Mouse (Mus musculus) cerebellum, adult 2 months (tissue): ENCODE results near the gene Cwc27.

Experiments used
- CTCF ChIP-seq: fragments of 200-500 bp; IDR thresholded peaks from 2 replicates; pipeline ENCODE4 v1.5.1; 2011; ENCODE audit warnings: low read depth, mild to moderate bottlenecking, control low read depth, low read length, moderate library complexity, borderline replicate concordance; ENCODE audit not compliant: insufficient read depth
- POLR2A ChIP-seq: fragments of 200-500 bp; IDR thresholded peaks from 2 replicates; pipeline ENCODE4 v1.6.1; 2011; ENCODE audit warnings: low read length, control low read depth, borderline replicate concordance; ENCODE audit not compliant: insufficient read depth

- no peak for TF ChIP-seq POLR2A
- TF ChIP-seq CTCF: no peak
Observed at GRCm38 (mm10) chr13:104615111-104615510, 201.8 kb downstream of the Cwc27 start.
